Mouse (Mus musculus): Measurements from ENCODE around the gene Anks1b. TPM values are rescaled to one million over a fixed set of nuclear protein-coding genes. Genes with fewer than 3 reads are reported as not detected.

Anks1b gene
- polyA plus RNA-seq, 1 experiment = 1.3 TPM

DNA sequence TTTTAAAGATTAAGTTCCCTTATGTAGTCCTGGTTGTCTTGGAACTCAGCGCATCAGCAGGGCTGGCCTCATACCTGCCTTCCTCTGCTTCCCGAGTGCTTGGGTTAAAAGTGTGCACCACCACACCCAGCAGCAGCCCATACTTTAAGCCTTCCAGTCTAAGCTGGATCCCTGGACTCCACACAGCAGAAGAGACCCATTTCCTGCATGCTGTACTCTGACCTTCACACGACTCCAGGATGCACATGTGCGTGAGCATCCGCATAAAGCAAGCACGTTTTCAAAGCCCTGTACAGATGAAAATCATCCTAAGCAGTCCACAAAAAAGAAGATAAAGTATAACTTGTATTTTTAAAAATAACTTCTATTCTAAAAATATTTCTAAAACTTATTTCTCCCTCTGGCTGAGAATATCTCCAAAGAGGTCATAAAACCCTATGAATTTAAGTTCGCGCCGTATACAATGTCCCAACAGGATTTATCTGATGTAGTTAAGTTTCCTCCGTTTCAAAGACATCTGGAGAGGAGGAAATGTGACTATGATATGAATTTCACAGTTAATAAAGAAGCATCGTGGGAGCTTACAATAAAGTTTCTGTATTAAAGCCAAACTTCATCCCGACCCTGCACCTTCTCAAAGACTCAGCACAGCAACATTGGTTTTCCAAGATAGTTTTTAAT lies 1132.7 kb downstream of the Anks1b start:
- Histone ChIP-seq H3K4me1 (ENCODE audit: control insufficient read depth, insufficient read depth, low read length) (no peaks in the 10 kb centered on the region), H3K27me3 (replicated peaks; ENCODE audit: control insufficient read depth, insufficient read depth, low read length) (no peaks in the 10 kb centered on the region), H3K36me3 (ENCODE audit: control insufficient read depth, insufficient read depth, low read length) (peaks cover 2% of the 10 kb centered on the region; the same call in 1 of the 2 replicates), H3K27ac (ENCODE audit: insufficient read depth, low read depth, low read length) (no peak overlapping the region), H3K4me3 (ENCODE audit: insufficient read depth, low read depth, low read length) (no peak overlapping the region)
- WGBS = 79% methylated on average over 12 of the region's 12 CpGs
- DNase-seq = no peak
- no peak for TF ChIP-seq POLR2A (IDR thresholded peaks at IDR 0.05; ENCODE audit: low read depth, low read length)

Other genes with a start within 250 kb of the Anks1b start
- 20.9 and 21.3 TPM in 2 replicates for gene Scyl2, start 187.2 kb upstream of the Anks1b start, polyA plus RNA-seq (2012; rRNA removed)
- 1.7 and 3.0 TPM in 2 replicates for gene Actr6, start 141.2 kb upstream of the Anks1b start, polyA plus RNA-seq (2012; rRNA removed)
- 24.3 and 25.9 TPM in 2 replicates for gene Uhrf1bp1l, start 128.5 kb upstream of the Anks1b start, polyA plus RNA-seq (2012; rRNA removed)

All from kidney, adult 2 months (tissue).